Mouse (Mus musculus) heart, embryonic 10.5 days (tissue): ENCODE measurements at regions not wholly inside any gene's neighbourhood (a gene's known extent, or its start where the extent isn't known, plus 50 kb on each side); places are given as distances from the start of the nearest gene placed in this dataset.
A peak's percentile ranks its signal among the peaks of the same experiment; 100 is the strongest.

ENCODE experiments used
- DNase-seq: peaks from one replicate; pipeline ENCODE4 v3.0.0-alpha.2; 2017; ENCODE audit warnings: low spot score
- H3K27ac ChIP-seq: fragments of 300-500 bp; sonication (generic); 2 replicates; pipeline ENCODE4 v1.5.1; 2016; ENCODE audit warnings: mild to moderate bottlenecking
- H3K27me3 ChIP-seq: fragments of 300-500 bp; sonication (generic); 2 replicates; pipeline ENCODE4 v1.6.1; 2016; ENCODE audit warnings: mild to moderate bottlenecking; ENCODE audit not compliant: poor library complexity, insufficient read depth, severe bottlenecking
- H3K36me3 ChIP-seq: fragments of 300-500 bp; sonication (generic); 2 replicates; pipeline ENCODE4 v1.6.1; 2016; ENCODE audit warnings: mild to moderate bottlenecking, moderate library complexity
- H3K4me1 ChIP-seq: fragments of 300-500 bp; sonication (generic); 2 replicates; pipeline ENCODE4 v1.6.1; 2016; ENCODE audit warnings: mild to moderate bottlenecking
- H3K4me3 ChIP-seq: fragments of 300-500 bp; sonication (generic); 2 replicates; pipeline ENCODE4 v1.5.1; 2016; ENCODE audit warnings: mild to moderate bottlenecking, moderate library complexity
- H3K9me3 ChIP-seq: fragments of 300-500 bp; sonication (generic); 2 replicates; pipeline ENCODE4 v1.6.1; 2016; ENCODE audit warnings: mild to moderate bottlenecking, moderate library complexity
- WGBS: fragments of 180-500 bp; shearing (Covaris S2); methylation state at CpG from one replicate; pipeline ENCODE4 v1.1.7; 2016; 5-methylcytosine and 5-hydroxymethylcytosine counted together

- Histone ChIP-seq H3K4me1 (peaks cover 22% of the 10 kb centered on the region), H3K27ac (peak overlapping the region; percentile 76), H3K4me3 (peak overlapping the region; percentile 75), H3K9me3 (no peaks in the 10 kb centered on the region), H3K27me3 (peaks cover 86% of the 10 kb centered on the region), H3K36me3 (no peaks in the 10 kb centered on the region)
- no peak for DNase-seq
- WGBS = under 1% methylated on average over 101 of the region's 108 CpGs
Measured at GRCm38 (mm10) chr1:34750061-34751054, 92.5 kb downstream of the Fam168b start.

DNA sequence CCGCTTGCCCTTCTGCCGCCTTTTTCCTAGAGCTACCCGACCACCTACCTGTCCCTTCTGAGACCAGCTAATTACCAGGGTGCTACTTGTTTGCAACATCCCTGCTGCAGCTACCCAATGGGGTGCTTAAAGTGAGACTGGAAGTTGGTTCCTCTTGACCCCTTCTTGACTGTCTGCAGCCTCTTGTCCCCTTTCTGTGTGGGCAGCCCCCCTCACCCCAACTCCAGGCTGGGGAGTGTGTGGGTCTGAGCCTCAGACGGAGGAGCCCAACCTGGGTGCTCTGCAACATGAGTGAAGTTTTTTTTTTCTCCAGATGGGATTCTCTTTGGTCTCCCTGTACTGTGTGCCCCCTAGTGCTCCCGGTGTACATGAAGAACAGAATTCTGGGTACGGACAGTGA lies 91.7 kb downstream of the Fam168b start:
- Histone ChIP-seq H3K9me3 (no peaks in the 10 kb centered on the region), H3K4me3 (peak overlapping the region; percentile 75), H3K4me1 (peaks cover 22% of the 10 kb centered on the region), H3K36me3 (no peaks in the 10 kb centered on the region), H3K27ac (peak overlapping the region; percentile 76; the same call in 1 of the 2 replicates), H3K27me3 (peaks cover 81% of the 10 kb centered on the region)
- DNase-seq = no peak
- WGBS = 3% methylated on average over 6 of the region's 6 CpGs

- DNase-seq = no peak
- 46% methylated on average over 5 of the region's 5 CpGs for WGBS
- no peaks in the 10 kb centered on the region for H3K36me3 ChIP-seq
- no peak overlapping the region for H3K4me3 ChIP-seq
- H3K27ac ChIP-seq = no peak overlapping the region
- H3K9me3 ChIP-seq = no peaks in the 10 kb centered on the region
- peaks cover 22% of the 10 kb centered on the region for H3K4me1 ChIP-seq
- H3K27me3 ChIP-seq = peaks cover 59% of the 10 kb centered on the region
Measured at GRCm38 (mm10) chr1:34753581-34753980, 89.3 kb downstream of the Fam168b start.

DNA sequence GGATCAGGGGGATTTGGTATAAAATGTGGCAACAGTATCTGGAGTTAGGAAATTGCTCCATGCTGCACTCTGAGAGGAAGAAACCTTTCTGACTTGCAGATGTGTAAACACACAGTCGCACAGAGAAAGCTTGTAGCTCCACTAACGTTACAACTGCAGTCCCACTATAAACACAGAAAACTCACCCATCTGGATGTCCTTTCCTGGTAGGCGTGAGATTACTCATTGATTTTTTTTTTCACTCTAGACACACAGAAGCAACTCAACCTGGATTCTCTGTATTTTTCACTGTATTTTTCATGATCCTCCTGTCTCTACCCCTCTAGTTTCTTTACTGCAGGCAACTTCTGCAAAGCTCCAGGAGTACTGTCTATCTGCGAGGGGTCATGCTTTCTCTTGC lies 82.3 kb downstream of the Fam168b start:
- Histone ChIP-seq H3K4me1 (no peaks in the 10 kb centered on the region), H3K27me3 (no peaks in the 10 kb centered on the region), H3K27ac (no peak overlapping the region), H3K36me3 (no peaks in the 10 kb centered on the region), H3K4me3 (no peak overlapping the region), H3K9me3 (no peaks in the 10 kb centered on the region)
- no peak for DNase-seq
- WGBS = 67% methylated on average over 4 of the region's 4 CpGs

- Histone ChIP-seq H3K4me1 (no peaks in the 10 kb centered on the region), H3K4me3 (no peak overlapping the region), H3K36me3 (no peaks in the 10 kb centered on the region), H3K27ac (no peak overlapping the region), H3K27me3 (no peaks in the 10 kb centered on the region), H3K9me3 (no peaks in the 10 kb centered on the region)
- no peak for DNase-seq
Measured at GRCm38 (mm10) chr1:34761436-34761835, 81.4 kb downstream of the Fam168b start.

DNA sequence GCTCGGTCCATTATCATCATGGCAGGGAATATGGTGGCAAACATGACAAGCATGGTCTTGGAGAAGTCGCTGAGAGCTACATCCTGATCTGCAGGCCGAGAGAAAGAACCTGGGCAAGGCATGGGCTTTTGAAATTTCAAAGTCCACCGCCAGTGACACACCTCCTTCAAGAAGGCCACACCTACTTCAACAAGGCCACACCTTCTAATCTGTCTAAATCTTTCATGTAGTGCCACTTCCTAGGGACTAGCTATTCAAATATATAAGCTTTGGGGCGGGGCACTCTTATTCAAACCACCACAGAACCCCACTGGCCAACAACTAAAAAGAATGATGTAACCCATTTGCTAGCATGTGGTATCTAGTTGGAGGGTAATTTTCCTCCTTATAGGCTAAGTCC lies 81.0 kb downstream of the Fam168b start:
- no peak for DNase-seq
- H3K9me3 ChIP-seq = no peaks in the 10 kb centered on the region
- no peak overlapping the region for H3K27ac ChIP-seq
- 82% methylated on average over 5 of the region's 5 CpGs for WGBS
- H3K27me3 ChIP-seq = no peaks in the 10 kb centered on the region
- no peak overlapping the region for H3K4me3 ChIP-seq
- H3K4me1 ChIP-seq = no peaks in the 10 kb centered on the region
- H3K36me3 ChIP-seq = no peaks in the 10 kb centered on the region
